Comparison of ENCODE assay signal across 27 mouse cellular contexts in the genomic region with DNA sequence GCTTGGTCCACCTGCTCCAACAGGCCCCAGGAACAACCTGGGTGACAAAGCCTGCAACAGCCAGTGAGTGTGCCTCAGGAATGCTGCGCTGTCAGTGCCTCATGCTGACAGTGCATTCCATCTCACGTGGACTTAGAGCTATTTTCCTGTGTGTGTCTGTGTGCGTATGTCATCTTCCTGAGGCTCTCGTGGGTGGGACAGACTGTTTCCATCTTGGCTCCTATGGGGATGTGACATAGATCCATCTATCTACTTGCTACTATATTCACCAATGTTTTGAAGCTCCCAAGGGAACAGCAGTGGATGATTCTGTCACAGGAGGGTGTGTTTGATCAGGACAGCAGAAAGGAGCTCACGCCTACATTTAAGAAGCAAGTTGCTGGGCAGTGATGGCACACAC. TPM values are rescaled to one million over a fixed set of nuclear protein-coding genes. Genes with fewer than 3 reads are reported as not detected.
A peak's percentile ranks its signal among the peaks of the same experiment; 100 is the strongest.
DNase-seq lines count a peak whose midpoint lies in the region; ATAC-seq lines count a peak whose summit lies in the region.
"Had no signal": no experiment of that assay in that cellular context is flagged by ENCODE, and none has a peak within 500 bp of the region (broad histone marks: within the 10 kb centered on the region; RNA-seq: fewer than 3 reads in every experiment).

No protein-coding gene starts in this region.

- ATAC-seq in heart, embryonic 15.5 days (replicated peaks; ENCODE audit: insufficient number of reproducible peaks, insufficient read depth, low FRiP score, low read depth), result no peak
- ATAC-seq: activated CD4-positive, CD25-positive, alpha-beta regulatory T cell, adult 4 months; forebrain, postnatal 0 days; midbrain, embryonic 15.5 days had no signal

- no peak overlapping the region for H3K4me3 ChIP-seq in heart, embryonic 15.5 days
- no peak overlapping the region for H3K4me3 ChIP-seq in limb, embryonic 10.5 days
- H3K4me3 ChIP-seq: hindbrain, embryonic 13.5 days; midbrain, embryonic 15.5 days; myocyte; neural tube, embryonic 13.5 days had no signal

- H3K36me3 ChIP-seq in heart, embryonic 15.5 days, result no peaks in the 10 kb centered on the region
- no peaks in the 10 kb centered on the region for H3K36me3 ChIP-seq in limb, embryonic 10.5 days
- H3K36me3 ChIP-seq: hindbrain, embryonic 13.5 days; midbrain, embryonic 15.5 days; neural tube, embryonic 13.5 days had no signal

- H3K4me2 ChIP-seq in heart, embryonic 15.5 days, result no peak overlapping the region
- H3K4me2 ChIP-seq: hindbrain, embryonic 13.5 days; midbrain, embryonic 15.5 days; neural tube, embryonic 13.5 days had no signal

- WGBS in heart, embryonic 15.5 days, result 47% methylated on average over 5 of the region's 5 CpGs
- 83% methylated on average over 5 of the region's 5 CpGs for WGBS in limb, embryonic 10.5 days

- no peak for DNase-seq in heart, postnatal 14 days
- peak; percentile 47 for DNase-seq in right cerebral cortex, adult 18-20 months
- no peak for DNase-seq in right cerebral cortex, postnatal 36 days (ENCODE audit: low spot score in 2 of 2)
- peak; percentile 64 for DNase-seq in brain, adult 2 months (ENCODE audit: low read depth, low spot score)
- no peak for DNase-seq in limb, embryonic 10.5 days (ENCODE audit: low spot score)
- no peak for DNase-seq in gastrocnemius, adult 8-10 months (ENCODE audit: low spot score in 2 of 2)
- DNase-seq: adrenal gland, adult 8-10 months; cerebellum, postnatal 36 days; embryo, embryonic 11 days; forebrain, postnatal 0 days; heart, postnatal 10 days; kidney, adult 8-10 months; kidney, postnatal 14 days; lung, postnatal 10 days; retina, postnatal 1 day; right cerebral cortex, postnatal 4 days had no signal

- no peak overlapping the region for H3K27ac ChIP-seq in heart, embryonic 15.5 days
- H3K27ac ChIP-seq in limb, embryonic 10.5 days, result peak overlapping the region; percentile 47; the same call in 1 of the 2 replicates
- H3K27ac ChIP-seq: hindbrain, embryonic 13.5 days; midbrain, embryonic 15.5 days; neural tube, embryonic 13.5 days had no signal

- intact Hi-C loops in heart, postnatal 14 days (cut with DNase I), result no loop called here

- H3K9me3 ChIP-seq in heart, embryonic 15.5 days (replicated peaks), result no peaks in the 10 kb centered on the region
- no peaks in the 10 kb centered on the region for H3K9me3 ChIP-seq in limb, embryonic 10.5 days (replicated peaks)
- H3K9me3 ChIP-seq: hindbrain, embryonic 13.5 days; midbrain, embryonic 15.5 days; neural tube, embryonic 13.5 days had no signal

- H3K4me1 ChIP-seq in heart, embryonic 15.5 days (replicated peaks), result peaks cover 47% of the 10 kb centered on the region
- peaks cover 59% of the 10 kb centered on the region for H3K4me1 ChIP-seq in limb, embryonic 10.5 days

- 0 out of 2 replicates have a peak overlapping the region, but pooled peaks have one; percentile 8 for H3K9ac ChIP-seq in heart, embryonic 15.5 days
- H3K9ac ChIP-seq: forebrain, postnatal 0 days; hindbrain, embryonic 13.5 days; midbrain, embryonic 15.5 days; neural tube, embryonic 13.5 days had no signal

- no peaks in the 10 kb centered on the region for H3K27me3 ChIP-seq in heart, embryonic 15.5 days
- H3K27me3 ChIP-seq in limb, embryonic 10.5 days (ENCODE audit: low read depth, poor library complexity, severe bottlenecking), result no peaks in the 10 kb centered on the region
- H3K27me3 ChIP-seq: hindbrain, embryonic 13.5 days; midbrain, embryonic 15.5 days; neural tube, embryonic 13.5 days had no signal

RNA-seq across cellular contexts. Expression of gene Gpsm1, which starts 3.4 kb away (rescaled TPM):
- polyA plus RNA-seq in heart, embryonic 15.5 days (2015; fragmentation: Nextera tagmentation; extraction: Ambion mirVana), result 64.4 and 71.6 TPM in 2 replicates
- total RNA-seq in heart, postnatal 14 days (2021), result 100 to 1,000 TPM; 200 to 237 TPM
- 83.6 and 91.4 TPM in 2 replicates for polyA plus RNA-seq in limb, embryonic 10.5 days (2016; fragmentation: Nextera tagmentation; extraction: Ambion mirVana)
- total RNA-seq in gastrocnemius, adult 8-10 months (2022), result 1 to 10 TPM in 3 of 4 experiments, under 1 TPM in 1; 0.75 to 3.6 (median 1.6) TPM

RNA-seq across cellular contexts. Expression of gene Ccdc187, which starts 17.6 kb away (rescaled TPM):
- polyA plus RNA-seq in heart, embryonic 15.5 days (2015; fragmentation: Nextera tagmentation; extraction: Ambion mirVana), result 0.08 and 0.15 TPM in 2 replicates
- total RNA-seq in heart, postnatal 14 days (2021), result under 1 TPM; 0.10 to 0.17 TPM
- 0.01 TPM in 1 of 2 replicates, not detected in the other for polyA plus RNA-seq in limb, embryonic 10.5 days (2016; fragmentation: Nextera tagmentation; extraction: Ambion mirVana)
- total RNA-seq in gastrocnemius, adult 8-10 months (2022), result not detected
- total RNA-seq: gastrocnemius, adult 18-20 months; MEL had no signal
- polyA plus RNA-seq: activated CD4-positive, CD25-positive, alpha-beta regulatory T cell, adult 4 months; C2C12; limb, embryonic 11.5 days; liver, adult 2 months had no signal

RNA-seq across cellular contexts. Expression of gene Dnlz, which starts 40.0 kb away (rescaled TPM):
- 22.1 and 27.9 TPM in 2 replicates for polyA plus RNA-seq in heart, embryonic 15.5 days (2015; fragmentation: Nextera tagmentation; extraction: Ambion mirVana)
- total RNA-seq in heart, postnatal 14 days (2021), result 10 to 100 TPM; 15.5 to 16.3 TPM
- polyA plus RNA-seq in limb, embryonic 10.5 days (2016; fragmentation: Nextera tagmentation; extraction: Ambion mirVana), result 33.9 and 36.8 TPM in 2 replicates
- total RNA-seq in gastrocnemius, adult 8-10 months (2022), result 10 to 100 TPM; 19.6 to 21.5 (median 20.6) TPM

RNA-seq across cellular contexts. Expression of gene Card9, which starts 48.8 kb away (rescaled TPM):
- polyA plus RNA-seq in heart, embryonic 15.5 days (2015; fragmentation: Nextera tagmentation; extraction: Ambion mirVana), result 0.60 and 1.7 TPM in 2 replicates
- 1 to 10 TPM; 1.3 to 1.5 TPM for total RNA-seq in heart, postnatal 14 days (2021)
- 0.49 and 0.54 TPM in 2 replicates for polyA plus RNA-seq in limb, embryonic 10.5 days (2016; fragmentation: Nextera tagmentation; extraction: Ambion mirVana)
- total RNA-seq in gastrocnemius, adult 8-10 months (2022), result under 1 TPM; 0.22 to 0.51 (median 0.47) TPM

Comparison
In these comparisons a context has a peak if more than half of its experiments do, and no peak if none do; other contexts are left out.
1. DNase-seq: peak in right cerebral cortex, adult 18-20 months (single experiment) and brain, adult 2 months (single experiment); none in heart, postnatal 14 days (0 of 2), right cerebral cortex, postnatal 36 days (0 of 2), limb, embryonic 10.5 days (single experiment) and gastrocnemius, adult 8-10 months (0 of 2).
2. RNA of gene Gpsm1, which starts 3.4 kb away (total RNA-seq): 200 to 237 TPM in heart, postnatal 14 days; 0.75 to 3.6 TPM in gastrocnemius, adult 8-10 months; every median in the first group is over 10 times any median in the second.